Mouse (Mus musculus) embryonic facial prominence, embryonic 15.5 days (tissue): ENCODE measurements around the gene Sh3bp5. TPM values are rescaled to one million over a fixed set of nuclear protein-coding genes. Genes with fewer than 3 reads are reported as not detected.

Source experiments
- ATAC-seq: fragments of 200-750 bp; cut with Nextera tagmentation; 2 replicates; pipeline ENCODE4 v1.8.0; 2017; ENCODE audit warnings: low read depth, moderate TSS enrichment; ENCODE audit not compliant: insufficient number of reproducible peaks, low FRiP score, low TSS enrichment
- H3K27ac ChIP-seq: fragments of 300-500 bp; sonication (generic); replicated peaks from 2 replicates; pipeline ENCODE4 v1.5.1; 2015; ENCODE audit warnings: mild to moderate bottlenecking, inconsistent platforms
- H3K27me3 ChIP-seq: fragments of 300-500 bp; sonication (generic); 2 replicates; pipeline ENCODE4 v1.6.1; 2015; ENCODE audit warnings: inconsistent platforms
- H3K36me3 ChIP-seq: fragments of 300-500 bp; sonication (generic); 2 replicates; pipeline ENCODE4 v1.6.1; 2015; ENCODE audit warnings: mild to moderate bottlenecking, inconsistent platforms
- H3K4me1 ChIP-seq: fragments of 300-500 bp; sonication (generic); 2 replicates; pipeline ENCODE4 v1.6.1; 2015; ENCODE audit warnings: inconsistent platforms
- H3K4me2 ChIP-seq: fragments of 300-500 bp; sonication (generic); replicated peaks from 2 replicates; pipeline ENCODE4 v1.6.1; 2015; ENCODE audit warnings: mild to moderate bottlenecking, inconsistent platforms
- H3K4me3 ChIP-seq: fragments of 300-500 bp; sonication (generic); replicated peaks from 2 replicates; pipeline ENCODE4 v1.5.1; 2015; ENCODE audit warnings: mild to moderate bottlenecking, inconsistent platforms
- H3K9ac ChIP-seq: fragments of 300-500 bp; sonication (generic); 2 replicates; pipeline ENCODE4 v1.6.1; 2015; ENCODE audit warnings: inconsistent platforms
- H3K9me3 ChIP-seq: fragments of 300-500 bp; sonication (generic); replicated peaks from 2 replicates; pipeline ENCODE4 v1.6.1; 2016; ENCODE audit warnings: inconsistent platforms
- WGBS: fragments of 180-500 bp; shearing (Covaris S2); methylation state at CpG from one replicate; pipeline ENCODE4 v1.1.7; 2015; 5-methylcytosine and 5-hydroxymethylcytosine counted together
- polyA plus RNA-seq: library from polyadenylated mRNA; unstranded; fragments of >200 nt; fragmentation: Nextera tagmentation; extraction: Ambion mirVana; gene quantifications from 2 replicates; pipeline ENCODE4 v1.2.1, GENCODE M21; 2015

Gene Sh3bp5
- polyA plus RNA-seq, 1 experiment from 2014 or later, result 29.1 TPM

- Histone ChIP-seq H3K9me3 (no peaks in the 10 kb centered on the region), H3K4me3 (no peak overlapping the region), H3K4me2 (no peak overlapping the region), H3K9ac (no peak overlapping the region), H3K4me1 (0 out of 2 replicates have a peak, but pooled peaks cover 25% of the 10 kb centered on the region), H3K36me3 (no peaks in the 10 kb centered on the region; the same call in 1 of the 2 replicates), H3K27ac (no peak overlapping the region), H3K27me3 (no peaks in the 10 kb centered on the region)
- WGBS, result 58% methylated on average over 6 of the region's 6 CpGs
- ATAC-seq, result no peak
These were observed 27.8 kb downstream of the Sh3bp5 start for GRCm38 (mm10) chr14:31407911-31408604.

GRCm38 (mm10) chr14:31407208-31407607 lies 28.7 kb downstream of the Sh3bp5 start:
- Histone ChIP-seq H3K4me3 (no peak overlapping the region), H3K9me3 (no peaks in the 10 kb centered on the region), H3K4me1 (0 out of 2 replicates have a peak, but pooled peaks cover 17% of the 10 kb centered on the region), H3K27me3 (no peaks in the 10 kb centered on the region), H3K9ac (no peak overlapping the region), H3K27ac (no peak overlapping the region), H3K4me2 (no peak overlapping the region), H3K36me3 (no peaks in the 10 kb centered on the region; the same call in 1 of the 2 replicates)
- 79% methylated on average over 15 of the region's 15 CpGs for WGBS
- no peak for ATAC-seq

GRCm38 (mm10) chr14:31406154-31406810 lies 29.6 kb downstream of the Sh3bp5 start:
- H3K4me1 ChIP-seq, result 0 out of 2 replicates have a peak, but pooled peaks cover 21% of the 10 kb centered on the region
- H3K36me3 ChIP-seq, result no peaks in the 10 kb centered on the region; the same call in 1 of the 2 replicates
- no peak overlapping the region for H3K4me2 ChIP-seq
- WGBS, result 80% methylated on average over 12 of the region's 12 CpGs
- H3K27me3 ChIP-seq, result no peaks in the 10 kb centered on the region
- H3K27ac ChIP-seq, result no peak overlapping the region
- ATAC-seq, result no peak
- H3K9me3 ChIP-seq, result no peaks in the 10 kb centered on the region
- no peak overlapping the region for H3K4me3 ChIP-seq
- no peak overlapping the region for H3K9ac ChIP-seq

GRCm38 (mm10) chr14:31405652-31406051 lies 30.2 kb downstream of the Sh3bp5 start:
- 89% methylated on average over 6 of the region's 6 CpGs for WGBS

GRCm38 (mm10) chr14:31404663-31405062 lies 31.2 kb downstream of the Sh3bp5 start:
- Histone ChIP-seq H3K4me1 (peaks cover 20% of the 10 kb centered on the region; the same call in 1 of the 2 replicates), H3K27me3 (no peaks in the 10 kb centered on the region), H3K4me3 (no peak overlapping the region), H3K27ac (no peak overlapping the region), H3K36me3 (no peaks in the 10 kb centered on the region), H3K4me2 (no peak overlapping the region), H3K9me3 (no peaks in the 10 kb centered on the region), H3K9ac (no peak overlapping the region)
- WGBS, result 89% methylated on average over 4 of the region's 4 CpGs
- no peak for ATAC-seq

More at GRCm38 (mm10) chr14:31405652-31406051, 30.2 kb downstream of the Sh3bp5 start:
- Histone ChIP-seq H3K4me2 (no peak overlapping the region), H3K36me3 (no peaks in the 10 kb centered on the region; the same call in 1 of the 2 replicates), H3K27me3 (no peaks in the 10 kb centered on the region), H3K27ac (no peak overlapping the region), H3K4me1 (peaks cover 23% of the 10 kb centered on the region; the same call in 1 of the 2 replicates), H3K9me3 (no peaks in the 10 kb centered on the region), H3K9ac (no peak overlapping the region), H3K4me3 (no peak overlapping the region)
- no peak for ATAC-seq

GRCm38 (mm10) chr14:31403995-31404394 lies 31.9 kb downstream of the Sh3bp5 start:
- peaks cover 20% of the 10 kb centered on the region; the same call in 1 of the 2 replicates for H3K4me1 ChIP-seq
- WGBS, result 73% methylated on average over 8 of the region's 8 CpGs
- H3K9me3 ChIP-seq, result no peaks in the 10 kb centered on the region
- no peak for ATAC-seq
- no peak overlapping the region for H3K9ac ChIP-seq
- no peak overlapping the region for H3K4me2 ChIP-seq
- no peak overlapping the region for H3K4me3 ChIP-seq
- no peaks in the 10 kb centered on the region for H3K27me3 ChIP-seq
- H3K27ac ChIP-seq, result no peak overlapping the region
- no peaks in the 10 kb centered on the region for H3K36me3 ChIP-seq

- Histone ChIP-seq H3K9ac (no peak overlapping the region), H3K4me3 (no peak overlapping the region), H3K36me3 (no peaks in the 10 kb centered on the region), H3K4me2 (no peak overlapping the region), H3K27ac (no peak overlapping the region), H3K4me1 (peaks cover 20% of the 10 kb centered on the region; the same call in 1 of the 2 replicates), H3K27me3 (no peaks in the 10 kb centered on the region), H3K9me3 (no peaks in the 10 kb centered on the region)
- 75% methylated on average over 9 of the region's 9 CpGs for WGBS
- ATAC-seq, result no peak
These were observed 32.3 kb downstream of the Sh3bp5 start for GRCm38 (mm10) chr14:31403556-31403955.

- no peak overlapping the region for H3K4me2 ChIP-seq
- H3K27me3 ChIP-seq, result no peaks in the 10 kb centered on the region
- H3K4me1 ChIP-seq, result peaks cover 20% of the 10 kb centered on the region; the same call in 1 of the 2 replicates
- no peak overlapping the region for H3K4me3 ChIP-seq
- no peaks in the 10 kb centered on the region for H3K9me3 ChIP-seq
- WGBS, result 74% methylated on average over 5 of the region's 5 CpGs
- no peak overlapping the region for H3K27ac ChIP-seq
- ATAC-seq, result no peak
- no peak overlapping the region for H3K9ac ChIP-seq
- no peaks in the 10 kb centered on the region for H3K36me3 ChIP-seq
These were observed 33.2 kb downstream of the Sh3bp5 start for GRCm38 (mm10) chr14:31402693-31403092.

- H3K4me1 ChIP-seq, result peaks cover 20% of the 10 kb centered on the region; the same call in 1 of the 2 replicates
- no peaks in the 10 kb centered on the region for H3K9me3 ChIP-seq
- no peak overlapping the region for H3K9ac ChIP-seq
- no peak overlapping the region for H3K4me3 ChIP-seq
- no peaks in the 10 kb centered on the region for H3K36me3 ChIP-seq
- peak overlapping the region; percentile 71; the same call in 1 of the 2 replicates for H3K27ac ChIP-seq
- no peaks in the 10 kb centered on the region for H3K27me3 ChIP-seq
- H3K4me2 ChIP-seq, result no peak overlapping the region
- 65% methylated on average over 6 of the region's 6 CpGs for WGBS
- no peak for ATAC-seq
These were observed 33.9 kb downstream of the Sh3bp5 start for GRCm38 (mm10) chr14:31401918-31402427.

GRCm38 (mm10) chr14:31400896-31401295 lies 35.0 kb downstream of the Sh3bp5 start:
- H3K4me3 ChIP-seq, result no peak overlapping the region
- no peaks in the 10 kb centered on the region for H3K9me3 ChIP-seq
- no peak for ATAC-seq
- no peaks in the 10 kb centered on the region for H3K27me3 ChIP-seq
- 76% methylated on average over 11 of the region's 11 CpGs for WGBS
- no peak overlapping the region for H3K4me2 ChIP-seq
- H3K4me1 ChIP-seq, result peaks cover 12% of the 10 kb centered on the region; the same call in 1 of the 2 replicates
- H3K27ac ChIP-seq, result peak overlapping the region; percentile 36; the same call in 1 of the 2 replicates
- no peaks in the 10 kb centered on the region for H3K36me3 ChIP-seq
- H3K9ac ChIP-seq, result no peak overlapping the region

GRCm38 (mm10) chr14:31400246-31400645 lies 35.6 kb downstream of the Sh3bp5 start:
- ATAC-seq, result no peak
- Histone ChIP-seq H3K9ac (no peak overlapping the region), H3K4me1 (peaks cover 12% of the 10 kb centered on the region; the same call in 1 of the 2 replicates), H3K36me3 (no peaks in the 10 kb centered on the region), H3K27me3 (no peaks in the 10 kb centered on the region), H3K27ac (peak overlapping the region; percentile 36; the same call in 1 of the 2 replicates), H3K4me3 (no peak overlapping the region), H3K9me3 (no peaks in the 10 kb centered on the region), H3K4me2 (no peak overlapping the region)
- WGBS, result 73% methylated on average over 7 of the region's 7 CpGs
